Mouse (Mus musculus): Measurements from ENCODE around the gene Mtch1. TPM values are rescaled to one million over a fixed set of nuclear protein-coding genes. Genes with fewer than 3 reads are reported as not detected.

Gene Mtch1
- total and polyA plus RNA-seq, 2 experiments from 2014 or later: 208 to 380 TPM

- H3K27me3 ChIP-seq (ENCODE audit: control insufficient read depth, insufficient read depth, low read length): no peaks in the 10 kb centered on the region
- 46% methylated on average over 8 of the region's 8 CpGs for WGBS
- H3K27ac ChIP-seq (ENCODE audit: low read depth): no peak overlapping the region
- no peak overlapping the region for H3K9ac ChIP-seq (replicated peaks; ENCODE audit: low read depth, low read length)
- no peaks in the 10 kb centered on the region for H3K9me3 ChIP-seq (replicated peaks; ENCODE audit: control insufficient read depth, low read length)
- DNase-seq (ENCODE audit: low spot score) (no peak), ATAC-seq (ENCODE audit: insufficient read depth, low read depth) (no peak)
- no peak overlapping the region for H3K4me2 ChIP-seq (ENCODE audit: low read depth, low read length)
- no peak for TF ChIP-seq EP300 (IDR thresholded peaks at IDR 0.05; ENCODE audit: low read depth)
- no peak for TF ChIP-seq CTCF (IDR thresholded peaks at IDR 0.05; ENCODE audit: low read depth)
- H3K4me3 ChIP-seq (ENCODE audit: low read depth, low read length): no peak overlapping the region
- peaks cover 2% of the 10 kb centered on the region; the same call in 1 of the 2 replicates for H3K4me1 ChIP-seq (ENCODE audit: control insufficient read depth, insufficient read depth)
- no peaks in the 10 kb centered on the region for H3K36me3 ChIP-seq (replicated peaks; ENCODE audit: control insufficient read depth, insufficient read depth, low read length)
Measured at GRCm38 (mm10) chr17:29361982-29362691, 14.4 kb upstream of the Mtch1 start.

- 0 out of 2 replicates have a peak within 1 kb of the TSS, but pooled peaks have one; percentile 2 for H3K4me2 ChIP-seq (ENCODE audit: low read depth, low read length)
Measured at GRCm38 (mm10) chr17:29360761-29361221, 13.1 kb upstream of the Mtch1 start, which contains the start of gene Fgd2. TSS of gene Fgd2 (plus strand) at chr17:29360914.

GRCm38 (mm10) chr17:29358928-29359327 is 11.2 kb upstream of the Mtch1 start:
- H3K27ac ChIP-seq (ENCODE audit: low read depth): no peak overlapping the region
- ATAC-seq (ENCODE audit: insufficient read depth, low read depth): no peak

More at GRCm38 (mm10) chr17:29360761-29361221, 13.1 kb upstream of the Mtch1 start, which contains the start of gene Fgd2:
- no peak for ATAC-seq (ENCODE audit: insufficient read depth, low read depth)
- DNase-seq (ENCODE audit: low spot score): no peak
- Histone ChIP-seq H3K27ac (ENCODE audit: low read depth) (no peak within 1 kb of the TSS), H3K9ac (replicated peaks; ENCODE audit: low read depth, low read length) (no peak within 1 kb of the TSS), H3K27me3 (ENCODE audit: control insufficient read depth, insufficient read depth, low read length) (no peaks in the 10 kb centered on the region), H3K36me3 (replicated peaks; ENCODE audit: control insufficient read depth, insufficient read depth, low read length) (no peaks in the 10 kb centered on the region), H3K9me3 (replicated peaks; ENCODE audit: control insufficient read depth, low read length) (no peaks in the 10 kb centered on the region), H3K4me1 (ENCODE audit: control insufficient read depth, insufficient read depth) (peaks cover 12% of the 10 kb centered on the region), H3K4me3 (ENCODE audit: low read depth, low read length) (no peak within 1 kb of the TSS)
- no peak for TF ChIP-seq EP300 (IDR thresholded peaks at IDR 0.05; ENCODE audit: low read depth)
- TF ChIP-seq CTCF (IDR thresholded peaks at IDR 0.05; ENCODE audit: low read depth): no peak; the same call in 1 of the 2 replicates
- WGBS: 20% methylated on average over 5 of the region's 5 CpGs

GRCm38 (mm10) chr17:29356882-29357281 is 9.1 kb upstream of the Mtch1 start:
- no peak for DNase-seq (ENCODE audit: low spot score)

More at GRCm38 (mm10) chr17:29358928-29359327, 11.2 kb upstream of the Mtch1 start:
- H3K27me3 ChIP-seq (ENCODE audit: control insufficient read depth, insufficient read depth, low read length): no peaks in the 10 kb centered on the region
- H3K4me1 ChIP-seq (ENCODE audit: control insufficient read depth, insufficient read depth): peaks cover 20% of the 10 kb centered on the region
- H3K4me3 ChIP-seq (ENCODE audit: low read depth, low read length): no peak overlapping the region
- no peaks in the 10 kb centered on the region for H3K9me3 ChIP-seq (replicated peaks; ENCODE audit: control insufficient read depth, low read length)
- no peak for DNase-seq (ENCODE audit: low spot score)
- 70% methylated on average over 3 of the region's 3 CpGs for WGBS
- H3K4me2 ChIP-seq (ENCODE audit: low read depth, low read length): no peak overlapping the region
- TF ChIP-seq EP300 (IDR thresholded peaks at IDR 0.05; ENCODE audit: low read depth) (no peak), CTCF (IDR thresholded peaks at IDR 0.05; ENCODE audit: low read depth) (no peak)
- no peaks in the 10 kb centered on the region for H3K36me3 ChIP-seq (replicated peaks; ENCODE audit: control insufficient read depth, insufficient read depth, low read length)
- no peak overlapping the region for H3K9ac ChIP-seq (replicated peaks; ENCODE audit: low read depth, low read length)

GRCm38 (mm10) chr17:29356479-29356856 is 8.7 kb upstream of the Mtch1 start:
- Histone ChIP-seq H3K4me1 (ENCODE audit: control insufficient read depth, insufficient read depth) (peaks cover 20% of the 10 kb centered on the region), H3K36me3 (replicated peaks; ENCODE audit: control insufficient read depth, insufficient read depth, low read length) (no peaks in the 10 kb centered on the region), H3K9ac (replicated peaks; ENCODE audit: low read depth, low read length) (peak overlapping the region; percentile 40), H3K27ac (ENCODE audit: low read depth) (peak overlapping the region; percentile 98), H3K9me3 (replicated peaks; ENCODE audit: control insufficient read depth, low read length) (no peaks in the 10 kb centered on the region), H3K27me3 (ENCODE audit: control insufficient read depth, insufficient read depth, low read length) (no peaks in the 10 kb centered on the region), H3K4me2 (ENCODE audit: low read depth, low read length) (peak overlapping the region; percentile 58), H3K4me3 (ENCODE audit: low read depth, low read length) (peak overlapping the region; percentile 33)
- peak; percentile 89 for ATAC-seq (ENCODE audit: insufficient read depth, low read depth)
- 3% methylated on average over 11 of the region's 11 CpGs for WGBS
- TF ChIP-seq EP300 (IDR thresholded peaks at IDR 0.05; ENCODE audit: low read depth): peak; percentile 81; the same call in 1 of the 2 replicates
- no peak for TF ChIP-seq CTCF (IDR thresholded peaks at IDR 0.05; ENCODE audit: low read depth)
- DNase-seq (ENCODE audit: low spot score): peak; percentile 95

More at GRCm38 (mm10) chr17:29356882-29357281, 9.1 kb upstream of the Mtch1 start:
- H3K36me3 ChIP-seq (replicated peaks; ENCODE audit: control insufficient read depth, insufficient read depth, low read length): no peaks in the 10 kb centered on the region
- peak overlapping the region; percentile 40 for H3K9ac ChIP-seq (replicated peaks; ENCODE audit: low read depth, low read length)
- peaks cover 20% of the 10 kb centered on the region for H3K4me1 ChIP-seq (ENCODE audit: control insufficient read depth, insufficient read depth)
- H3K9me3 ChIP-seq (replicated peaks; ENCODE audit: control insufficient read depth, low read length): no peaks in the 10 kb centered on the region
- no peaks in the 10 kb centered on the region for H3K27me3 ChIP-seq (ENCODE audit: control insufficient read depth, insufficient read depth, low read length)
- peak overlapping the region; percentile 98 for H3K27ac ChIP-seq (ENCODE audit: low read depth)
- WGBS: 17% methylated on average over 9 of the region's 9 CpGs
- no peak for ATAC-seq (ENCODE audit: insufficient read depth, low read depth)
- no peak for TF ChIP-seq CTCF (IDR thresholded peaks at IDR 0.05; ENCODE audit: low read depth)
- TF ChIP-seq EP300 (IDR thresholded peaks at IDR 0.05; ENCODE audit: low read depth): no peak
- peak overlapping the region; percentile 33 for H3K4me3 ChIP-seq (ENCODE audit: low read depth, low read length)
- H3K4me2 ChIP-seq (ENCODE audit: low read depth, low read length): peak overlapping the region; percentile 58

Data from heart, postnatal 0 days (tissue).